Mouse (Mus musculus) liver, embryonic 14.5 days (tissue): ENCODE data around the gene Tmem88. TPM values are rescaled to one million over a fixed set of nuclear protein-coding genes. Genes with fewer than 3 reads are reported as not detected.

Experiments used
- ATAC-seq: fragments of 200-750 bp; cut with Nextera tagmentation; 2 replicates; pipeline ENCODE4 v1.8.0; 2017; ENCODE audit warnings: moderate number of reproducible peaks, mild to moderate bottlenecking, moderate library complexity; ENCODE audit not compliant: insufficient read depth
- DNase-seq, 3 experiments: peaks; one replicate each; pipeline ENCODE4 v3.0.0-alpha.2; 2012 to 2013; ENCODE audit warnings: low read depth in 3 of 3, low spot score in 3 of 3
- H3K27ac ChIP-seq: fragments of 300-500 bp; sonication (generic); 2 replicates; pipeline ENCODE4 v1.5.1; 2014; ENCODE audit warnings: moderate library complexity, mild to moderate bottlenecking, control low read depth, inconsistent platforms
- H3K27me3 ChIP-seq: fragments of 300-500 bp; sonication (generic); 2 replicates; pipeline ENCODE4 v1.6.1; 2014; ENCODE audit warnings: mild to moderate bottlenecking, low read length, moderate library complexity; ENCODE audit not compliant: control insufficient read depth, insufficient read depth
- H3K36me3 ChIP-seq: fragments of 300-500 bp; sonication (generic); replicated peaks from 2 replicates; pipeline ENCODE4 v1.6.1; 2014; ENCODE audit warnings: low read depth; ENCODE audit not compliant: control insufficient read depth, insufficient read depth
- H3K4me1 ChIP-seq, 2 experiments: fragments of 200-500 bp in 1 of 2; fragments of 300-500 bp in 1 of 2; sonication (generic) in 1 of 2; replicated peaks; 2 replicates each; pipeline ENCODE4 v1.6.1; 2012 to 2014; ENCODE audit warnings: antibody characterized with exemption in 1 of 2, inconsistent platforms in 1 of 2, low read length in 1 of 2; ENCODE audit not compliant: control insufficient read depth in 2 of 2, insufficient read depth in 2 of 2
- H3K4me2 ChIP-seq: fragments of 300-500 bp; sonication (generic); 2 replicates; pipeline ENCODE4 v1.6.1; 2014; ENCODE audit warnings: low read depth, mild to moderate bottlenecking, control low read depth, moderate library complexity
- H3K4me3 ChIP-seq, 2 experiments: fragments of 200-500 bp in 1 of 2; fragments of 300-500 bp in 1 of 2; sonication (generic) in 1 of 2; 2 replicates each; pipeline ENCODE4 v1.5.1; 2012 to 2014; ENCODE audit warnings: low read depth in 2 of 2, low read length in 2 of 2, mild to moderate bottlenecking in 2 of 2, control low read depth in 1 of 2, inconsistent platforms in 1 of 2, moderate library complexity in 1 of 2; ENCODE audit not compliant: insufficient read depth in 1 of 2
- H3K9ac ChIP-seq: fragments of 300-500 bp; sonication (generic); replicated peaks from 2 replicates; pipeline ENCODE4 v1.6.1; 2014; ENCODE audit warnings: mild to moderate bottlenecking, control low read depth, moderate library complexity
- H3K9me3 ChIP-seq: fragments of 300-500 bp; sonication (generic); 2 replicates; pipeline ENCODE4 v1.6.1; 2016; ENCODE audit warnings: low read length, mixed read lengths; ENCODE audit not compliant: control insufficient read depth
- CTCF ChIP-seq: IDR thresholded peaks from 2 replicates; pipeline ENCODE4 v1.5.1; 2016; ENCODE audit warnings: antibody characterized with exemption, low read depth, control low read depth
- EP300 ChIP-seq: IDR thresholded peaks from 2 replicates; pipeline ENCODE4 v1.6.1; 2016; ENCODE audit warnings: antibody characterized with exemption, low read depth
- WGBS: fragments of 180-500 bp; shearing (Covaris S2); extraction: QIAGEN DNeasy Blood & Tissue Kit; methylation state at CpG from one replicate; pipeline ENCODE4 v1.1.7; 2014; ENCODE audit not compliant: insufficient replicate concordance; 5-methylcytosine and 5-hydroxymethylcytosine counted together
- polyA plus RNA-seq, 2 experiments: library from polyadenylated mRNA; depleted of rRNA in 1 of 2; stranded (reverse) in 1 of 2; unstranded in 1 of 2; fragments of >200 nt; fragmentation: Nextera tagmentation in 1 of 2; extraction: Ambion mirVana in 1 of 2; gene quantifications; 2 replicates each; pipeline versions ENCODE4 v1.2.1 to v1.2.3; 2012 to 2014

The Tmem88 gene
- polyA plus RNA-seq, 2 experiments, result 3.7 to 4.6 TPM

GRCm38 (mm10) chr11:69408541-69409377 lies 10.7 kb upstream of the Tmem88 start:
- ATAC-seq (peak; percentile 81), DNase-seq (peak; percentile 90 to 91 (median 91))
- H3K36me3 ChIP-seq, result peaks cover 9% of the 10 kb centered on the region
- WGBS, result under 1% methylated on average over 33 of the region's 33 CpGs
- H3K4me3 ChIP-seq, result peak overlapping the region; percentile 62 to 94
- peak overlapping the region; percentile 82 for H3K27ac ChIP-seq
- TF ChIP-seq CTCF (peak; percentile 41; the same call in 1 of the 2 replicates), EP300 (no peak)
- peak overlapping the region; percentile 68 for H3K9ac ChIP-seq
- H3K9me3 ChIP-seq, result no peaks in the 10 kb centered on the region
- no peaks in the 10 kb centered on the region for H3K27me3 ChIP-seq
- H3K4me1 ChIP-seq, result peaks cover 8 to 23% of the 10 kb centered on the region in 2 experiments
- H3K4me2 ChIP-seq, result peak overlapping the region; percentile 100

- H3K4me3 ChIP-seq, result no peak overlapping the region
- H3K36me3 ChIP-seq, result peaks cover 12% of the 10 kb centered on the region
- no peak for DNase-seq
Measured at GRCm38 (mm10) chr11:69407724-69408004, 9.6 kb upstream of the Tmem88 start.

GRCm38 (mm10) chr11:69406867-69407723 lies 9.1 kb upstream of the Tmem88 start:
- DNase-seq (no peak), ATAC-seq (no peak)
- 81% methylated on average over 16 of the region's 16 CpGs for WGBS
- H3K27ac ChIP-seq, result no peak overlapping the region
- peaks cover 8% of the 10 kb centered on the region in 2 experiments for H3K4me1 ChIP-seq
- no peak for TF ChIP-seq EP300
- TF ChIP-seq CTCF, result no peak
- H3K4me3 ChIP-seq, result no peak overlapping the region
- no peaks in the 10 kb centered on the region for H3K27me3 ChIP-seq
- no peak overlapping the region for H3K4me2 ChIP-seq
- H3K9me3 ChIP-seq, result no peaks in the 10 kb centered on the region
- H3K9ac ChIP-seq, result no peak overlapping the region
- peaks cover 12% of the 10 kb centered on the region for H3K36me3 ChIP-seq

More at GRCm38 (mm10) chr11:69407724-69408004, 9.6 kb upstream of the Tmem88 start:
- H3K9ac ChIP-seq, result no peak overlapping the region; the same call in 1 of the 2 replicates
- H3K27ac ChIP-seq, result no peak overlapping the region
- no peak for ATAC-seq
- no peaks in the 10 kb centered on the region for H3K9me3 ChIP-seq
- peak overlapping the region; percentile 100 for H3K4me2 ChIP-seq
- 71% methylated on average over 4 of the region's 4 CpGs for WGBS
- no peaks in the 10 kb centered on the region for H3K27me3 ChIP-seq
- no peak for TF ChIP-seq EP300
- no peak for TF ChIP-seq CTCF
- H3K4me1 ChIP-seq, result peaks cover 8 to 14% of the 10 kb centered on the region in 2 experiments

DNA sequence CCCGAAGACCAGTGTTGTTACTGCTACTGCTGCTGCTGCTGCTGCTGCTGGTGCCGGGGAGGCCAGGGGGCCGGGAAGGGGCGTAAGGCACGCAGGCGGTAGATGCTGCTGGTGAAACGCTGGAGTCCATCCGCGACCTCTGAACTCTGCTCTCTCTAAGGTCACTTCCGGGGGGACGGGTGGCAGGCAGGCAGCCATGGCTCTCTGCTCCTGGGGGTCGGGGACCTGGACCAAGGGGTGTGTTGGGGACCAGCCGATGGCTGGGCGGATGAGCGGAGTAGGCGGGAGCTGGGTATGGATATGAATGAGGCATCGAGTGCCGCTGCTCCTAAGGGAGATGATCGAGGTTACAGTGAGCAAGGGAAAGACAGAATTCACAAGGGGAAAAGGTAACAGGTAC lies 8.2 kb upstream of the Tmem88 start:
- peaks cover 12% of the 10 kb centered on the region for H3K36me3 ChIP-seq

More for the DNA sequence above, 8.2 kb upstream of the Tmem88 start:
- Histone ChIP-seq H3K4me3 (no peak overlapping the region), H3K4me1 (peaks cover 5 to 7% of the 10 kb centered on the region in 2 experiments), H3K4me2 (no peak overlapping the region), H3K9ac (no peak overlapping the region), H3K27me3 (no peaks in the 10 kb centered on the region), H3K9me3 (no peaks in the 10 kb centered on the region), H3K27ac (no peak overlapping the region)
- no peak for DNase-seq
- ATAC-seq, result no peak
- WGBS, result 89% methylated on average over 19 of the region's 19 CpGs
- TF ChIP-seq EP300 (no peak), CTCF (no peak)
